Mouse (Mus musculus) hindbrain, embryonic 12.5 days (tissue): ENCODE data around the gene Mybph. TPM values are rescaled to one million over a fixed set of nuclear protein-coding genes. Genes with fewer than 3 reads are reported as not detected.
A peak's percentile ranks its signal among the peaks of the same experiment; 100 is the strongest.

Experiments
- ATAC-seq: fragments of 200-750 bp; cut with Nextera tagmentation; 2 replicates; pipeline ENCODE4 v1.8.0; 2017; ENCODE audit warnings: moderate TSS enrichment; ENCODE audit not compliant: low FRiP score
- H3K27ac ChIP-seq: fragments of 300-500 bp; sonication (generic); 2 replicates; pipeline ENCODE4 v1.5.1; 2016; ENCODE audit warnings: mild to moderate bottlenecking
- H3K27me3 ChIP-seq: fragments of 300-500 bp; sonication (generic); 2 replicates; pipeline ENCODE4 v1.6.1; 2016; ENCODE audit warnings: mild to moderate bottlenecking
- H3K36me3 ChIP-seq: fragments of 300-500 bp; sonication (generic); 2 replicates; pipeline ENCODE4 v1.6.1; 2016; ENCODE audit warnings: mild to moderate bottlenecking
- H3K4me1 ChIP-seq: fragments of 300-500 bp; sonication (generic); 2 replicates; pipeline ENCODE4 v1.6.1; 2016
- H3K4me2 ChIP-seq: fragments of 300-500 bp; sonication (generic); replicated peaks from 2 replicates; pipeline ENCODE4 v1.6.1; 2016; ENCODE audit warnings: mild to moderate bottlenecking
- H3K4me3 ChIP-seq: fragments of 300-500 bp; sonication (generic); 2 replicates; pipeline ENCODE4 v1.5.1; 2016; ENCODE audit warnings: mild to moderate bottlenecking
- H3K9ac ChIP-seq: fragments of 300-500 bp; sonication (generic); 2 replicates; pipeline ENCODE4 v1.6.1; 2016; ENCODE audit warnings: mild to moderate bottlenecking, moderate library complexity
- H3K9me3 ChIP-seq: fragments of 300-500 bp; sonication (generic); replicated peaks from 2 replicates; pipeline ENCODE4 v1.6.1; 2016; ENCODE audit warnings: mild to moderate bottlenecking
- WGBS: fragments of 180-500 bp; shearing (Covaris S2); methylation state at CpG from one replicate; pipeline ENCODE4 v1.1.7; 2016; 5-methylcytosine and 5-hydroxymethylcytosine counted together
- polyA plus RNA-seq: library from polyadenylated mRNA; unstranded; fragments of >200 nt; fragmentation: Nextera tagmentation; extraction: Ambion mirVana; gene quantifications from 2 replicates; pipeline ENCODE4 v1.2.1, GENCODE M21; 2016

Gene Mybph
- polyA plus RNA-seq, 1 experiment from 2014 or later, result 2.4 TPM

GRCm38 (mm10) chr1:134232326-134232725 lies 39.1 kb downstream of the Mybph start:
- no peak overlapping the region for H3K9ac ChIP-seq
- H3K36me3 ChIP-seq, result no peaks in the 10 kb centered on the region
- 73% methylated on average over 8 of the region's 8 CpGs for WGBS
- peaks cover 23% of the 10 kb centered on the region for H3K4me1 ChIP-seq
- H3K27me3 ChIP-seq, result peaks cover 46% of the 10 kb centered on the region
- no peak for ATAC-seq
- no peak overlapping the region for H3K4me2 ChIP-seq
- no peak overlapping the region for H3K27ac ChIP-seq
- H3K4me3 ChIP-seq, result no peak overlapping the region
- no peaks in the 10 kb centered on the region for H3K9me3 ChIP-seq

GRCm38 (mm10) chr1:134232778-134233531 lies 39.7 kb downstream of the Mybph start:
- H3K4me3 ChIP-seq, result no peak overlapping the region
- no peak overlapping the region for H3K9ac ChIP-seq
- H3K4me1 ChIP-seq, result peaks cover 23% of the 10 kb centered on the region
- H3K9me3 ChIP-seq, result no peaks in the 10 kb centered on the region
- no peak overlapping the region for H3K27ac ChIP-seq
- H3K36me3 ChIP-seq, result no peaks in the 10 kb centered on the region
- H3K27me3 ChIP-seq, result peaks cover 51% of the 10 kb centered on the region
- 54% methylated on average over 12 of the region's 12 CpGs for WGBS
- no peak for ATAC-seq
- H3K4me2 ChIP-seq, result no peak overlapping the region

- Histone ChIP-seq H3K4me1 (peaks cover 23% of the 10 kb centered on the region), H3K4me2 (peak overlapping the region; percentile 93), H3K27ac (no peak overlapping the region), H3K9me3 (no peaks in the 10 kb centered on the region), H3K27me3 (peaks cover 53% of the 10 kb centered on the region), H3K4me3 (peak overlapping the region; percentile 44), H3K9ac (no peak overlapping the region), H3K36me3 (no peaks in the 10 kb centered on the region)
- ATAC-seq, result no peak
- 50% methylated on average over 19 of the region's 19 CpGs for WGBS
Observed at GRCm38 (mm10) chr1:134233681-134234454, 40.6 kb downstream of the Mybph start.

GRCm38 (mm10) chr1:134234455-134235390 lies 41.5 kb downstream of the Mybph start:
- WGBS, result under 1% methylated on average over 41 of the region's 41 CpGs
- Histone ChIP-seq H3K4me2 (peak overlapping the region; percentile 93), H3K9me3 (no peaks in the 10 kb centered on the region), H3K27me3 (peaks cover 53% of the 10 kb centered on the region), H3K27ac (no peak overlapping the region), H3K36me3 (no peaks in the 10 kb centered on the region), H3K4me1 (peaks cover 23% of the 10 kb centered on the region), H3K4me3 (peak overlapping the region; percentile 44), H3K9ac (peak overlapping the region; percentile 67)
- peak; percentile 59 for ATAC-seq

GRCm38 (mm10) chr1:134235391-134235921 lies 42.2 kb downstream of the Mybph start, which contains the start of gene Adora1:
TSS of gene Adora1 (minus strand) at chr1:134235431.
- H3K9ac ChIP-seq, result peak within 1 kb of the TSS; percentile 67
- H3K9me3 ChIP-seq, result no peaks in the 10 kb centered on the region
- H3K4me1 ChIP-seq, result peaks cover 23% of the 10 kb centered on the region
- no peak within 1 kb of the TSS for H3K27ac ChIP-seq
- peaks cover 53% of the 10 kb centered on the region for H3K27me3 ChIP-seq
- peak within 1 kb of the TSS; percentile 93 for H3K4me2 ChIP-seq
- peak within 1 kb of the TSS; percentile 44 for H3K4me3 ChIP-seq
- 1% methylated on average over 34 of the region's 37 CpGs for WGBS
- no peaks in the 10 kb centered on the region for H3K36me3 ChIP-seq
- peak; percentile 46 for ATAC-seq

- 23% methylated on average over 3 of the region's 3 CpGs for WGBS
Observed at GRCm38 (mm10) chr1:134236142-134236541, 42.9 kb downstream of the Mybph start.

GRCm38 (mm10) chr1:134237438-134237837 lies 44.2 kb downstream of the Mybph start:
- H3K4me2 ChIP-seq, result no peak overlapping the region
- no peaks in the 10 kb centered on the region for H3K36me3 ChIP-seq
- no peak overlapping the region for H3K27ac ChIP-seq
- H3K9ac ChIP-seq, result no peak overlapping the region
- WGBS, result 80% methylated on average over 3 of the region's 3 CpGs
- H3K27me3 ChIP-seq, result peaks cover 50% of the 10 kb centered on the region
- H3K4me3 ChIP-seq, result no peak overlapping the region
- H3K4me1 ChIP-seq, result peaks cover 23% of the 10 kb centered on the region
- H3K9me3 ChIP-seq, result no peaks in the 10 kb centered on the region
- ATAC-seq, result no peak

More at GRCm38 (mm10) chr1:134236142-134236541, 42.9 kb downstream of the Mybph start:
- Histone ChIP-seq H3K27me3 (peaks cover 53% of the 10 kb centered on the region), H3K4me2 (peak overlapping the region; percentile 93; the same call in 1 of the 2 replicates), H3K4me1 (peaks cover 23% of the 10 kb centered on the region), H3K36me3 (no peaks in the 10 kb centered on the region), H3K27ac (no peak overlapping the region), H3K9ac (no peak overlapping the region), H3K4me3 (no peak overlapping the region), H3K9me3 (no peaks in the 10 kb centered on the region)
- ATAC-seq, result no peak

- H3K4me1 ChIP-seq, result peaks cover 5% of the 10 kb centered on the region; the same call in 1 of the 2 replicates
- H3K9me3 ChIP-seq, result no peaks in the 10 kb centered on the region
- no peak overlapping the region for H3K9ac ChIP-seq
- H3K27ac ChIP-seq, result no peak overlapping the region
- ATAC-seq, result no peak
- H3K4me3 ChIP-seq, result no peak overlapping the region
- H3K36me3 ChIP-seq, result no peaks in the 10 kb centered on the region
- H3K4me2 ChIP-seq, result no peak overlapping the region
- WGBS, result 82% methylated on average over 9 of the region's 9 CpGs
- peaks cover 29% of the 10 kb centered on the region for H3K27me3 ChIP-seq
Observed at GRCm38 (mm10) chr1:134240701-134241100, 47.5 kb downstream of the Mybph start.

- Histone ChIP-seq H3K27me3 (peaks cover 23% of the 10 kb centered on the region), H3K4me2 (no peak overlapping the region), H3K9me3 (no peaks in the 10 kb centered on the region), H3K27ac (no peak overlapping the region), H3K4me1 (peaks cover 5% of the 10 kb centered on the region; the same call in 1 of the 2 replicates), H3K9ac (no peak overlapping the region), H3K4me3 (no peak overlapping the region), H3K36me3 (no peaks in the 10 kb centered on the region)
- WGBS, result 67% methylated on average over 8 of the region's 8 CpGs
- ATAC-seq, result no peak
Observed at GRCm38 (mm10) chr1:134241298-134241697, 48.0 kb downstream of the Mybph start.

- Histone ChIP-seq H3K9me3 (no peaks in the 10 kb centered on the region), H3K4me1 (peaks cover 5% of the 10 kb centered on the region; the same call in 1 of the 2 replicates), H3K27me3 (peaks cover 18% of the 10 kb centered on the region), H3K4me2 (no peak overlapping the region), H3K27ac (no peak overlapping the region), H3K36me3 (no peaks in the 10 kb centered on the region), H3K9ac (no peak overlapping the region), H3K4me3 (no peak overlapping the region)
- WGBS, result 77% methylated on average over 2 of the region's 2 CpGs
- no peak for ATAC-seq
Observed at GRCm38 (mm10) chr1:134242286-134242685, 49.0 kb downstream of the Mybph start.

GRCm38 (mm10) chr1:134243505-134243904 lies 50.3 kb downstream of the Mybph start:
- Histone ChIP-seq H3K4me3 (no peak overlapping the region), H3K9ac (no peak overlapping the region), H3K27ac (no peak overlapping the region), H3K9me3 (no peaks in the 10 kb centered on the region), H3K36me3 (no peaks in the 10 kb centered on the region), H3K27me3 (peaks cover 12% of the 10 kb centered on the region), H3K4me1 (peaks cover 5% of the 10 kb centered on the region; the same call in 1 of the 2 replicates), H3K4me2 (no peak overlapping the region)
- no peak for ATAC-seq
- 77% methylated on average over 6 of the region's 6 CpGs for WGBS
